Mouse (Mus musculus) MEL (cell line): ENCODE results near the gene Cacna1c. TPM values are rescaled to one million over a fixed set of nuclear protein-coding genes. Genes with fewer than 3 reads are reported as not detected.

Experiments
- DNase-seq: peaks from one replicate; pipeline ENCODE4 v3.0.0; 2011; ENCODE audit warnings: low read depth, low spot score
- H3K27ac ChIP-seq: 2 replicates; pipeline ENCODE4 v1.5.1; 2012; ENCODE audit warnings: low read depth, mild to moderate bottlenecking, control low read depth, low read length, moderate library complexity; ENCODE audit not compliant: control insufficient read depth
- H3K27me3 ChIP-seq, 2 experiments: fragments of 150-350 bp in 1 of 2; sonication (generic) in 1 of 2; 2 replicates each; pipeline ENCODE4 v1.6.1; 2012; ENCODE audit warnings: low read length in 2 of 2, mild to moderate bottlenecking in 2 of 2, improper control_type of control experiment in 1 of 2, moderate library complexity in 1 of 2; ENCODE audit not compliant: insufficient read depth in 2 of 2, control insufficient read depth in 1 of 2
- H3K36me3 ChIP-seq, 2 experiments: 2 replicates each; pipeline ENCODE4 v1.6.1; 2012 to 2014; ENCODE audit warnings: low read length in 2 of 2, improper control_type of control experiment in 1 of 2, inconsistent platforms in 1 of 2, mild to moderate bottlenecking in 1 of 2; ENCODE audit not compliant: insufficient read depth in 2 of 2, control insufficient read depth in 1 of 2
- H3K4me1 ChIP-seq, 2 experiments: fragments of 150-350 bp in 1 of 2; sonication (generic) in 1 of 2; 2 replicates each; pipeline ENCODE4 v1.6.1; 2012; ENCODE audit warnings: low read length in 2 of 2, improper control_type of control experiment in 1 of 2, mild to moderate bottlenecking in 1 of 2; ENCODE audit not compliant: insufficient read depth in 2 of 2, control insufficient read depth in 1 of 2
- H3K4me3 ChIP-seq, 2 experiments: fragments of 150-350 bp in 1 of 2; sonication (generic) in 1 of 2; 2 replicates each; pipeline ENCODE4 v1.5.1; 2012; ENCODE audit warnings: low read depth in 2 of 2, low read length in 2 of 2, mild to moderate bottlenecking in 2 of 2, moderate library complexity in 2 of 2, control low read depth in 1 of 2, improper control_type of control experiment in 1 of 2; ENCODE audit not compliant: control insufficient read depth in 1 of 2, insufficient read depth in 1 of 2
- H3K79me2 ChIP-seq: 2 replicates; pipeline ENCODE4 v1.6.1; 2012; ENCODE audit warnings: mild to moderate bottlenecking, low read length, moderate library complexity; ENCODE audit not compliant: control insufficient read depth, poor library complexity, insufficient read depth
- H3K9ac ChIP-seq: 2 replicates; pipeline ENCODE4 v1.6.1; 2012; ENCODE audit warnings: low read depth, mild to moderate bottlenecking, control low read depth, low read length, moderate library complexity; ENCODE audit not compliant: control insufficient read depth, poor library complexity, severe bottlenecking
- H3K9me3 ChIP-seq: fragments of 150-350 bp; sonication (generic); replicated peaks from 2 replicates; pipeline ENCODE4 v1.6.1; 2012; ENCODE audit warnings: mild to moderate bottlenecking, low read length, improper control_type of control experiment, moderate library complexity; ENCODE audit not compliant: insufficient read depth
- CHD1 ChIP-seq: IDR thresholded peaks from 2 replicates; pipeline ENCODE4 v1.6.1; 2012; ENCODE audit warnings: low read depth, mild to moderate bottlenecking, inconsistent platforms, low read length, improper control_type of control experiment
- CTCF ChIP-seq, 3 experiments: IDR thresholded peaks in 2 of 3; conservative IDR thresholded peaks in 1 of 3; 2 replicates each; pipeline ENCODE4 v1.5.1; 2011 to 2012; ENCODE audit warnings: low read length in 3 of 3, low read depth in 2 of 3, mild to moderate bottlenecking in 2 of 3, improper control_type of control experiment in 1 of 3, inconsistent platforms in 1 of 3, mixed read lengths in 1 of 3, moderate library complexity in 1 of 3; ENCODE audit not compliant: control insufficient read depth in 1 of 3, insufficient read depth in 1 of 3, poor library complexity in 1 of 3, severe bottlenecking in 1 of 3
- E2F4 ChIP-seq: IDR thresholded peaks from 2 replicates; pipeline ENCODE4 v1.6.1; 2011; ENCODE audit warnings: low read depth, low read length, improper control_type of control experiment, borderline replicate concordance
- EP300 ChIP-seq, 2 experiments: IDR thresholded peaks; 2 replicates each; pipeline ENCODE4 v1.6.1; 2011; ENCODE audit warnings: improper control_type of control experiment in 2 of 2, low read length in 2 of 2, low read depth in 1 of 2, mild to moderate bottlenecking in 1 of 2
- GABPA ChIP-seq: IDR thresholded peaks from 2 replicates; pipeline ENCODE4 v1.6.1; 2012; ENCODE audit warnings: low read depth, mild to moderate bottlenecking, inconsistent platforms, low read length, improper control_type of control experiment, moderate library complexity
- HCFC1 ChIP-seq: IDR thresholded peaks from 2 replicates; pipeline ENCODE4 v1.6.1; 2012; ENCODE audit warnings: low read depth, mild to moderate bottlenecking, inconsistent platforms, low read length, improper control_type of control experiment, moderate library complexity
- KAT2A ChIP-seq: conservative IDR thresholded peaks from 2 replicates; pipeline ENCODE4 v1.6.1; 2012; ENCODE audit warnings: low read depth, low read length, improper control_type of control experiment, inconsistent platforms
- MAFK ChIP-seq: IDR thresholded peaks from 2 replicates; pipeline ENCODE4 v1.6.1; 2011; ENCODE audit warnings: low read depth, mild to moderate bottlenecking, low read length, improper control_type of control experiment, borderline replicate concordance
- MEF2A ChIP-seq: IDR thresholded peaks from 2 replicates; pipeline ENCODE4 v1.6.1; 2014; ENCODE audit warnings: low read depth, mild to moderate bottlenecking, inconsistent platforms, low read length, improper control_type of control experiment; ENCODE audit not compliant: poor library complexity, insufficient replicate concordance, severe bottlenecking; ENCODE audit errors: extremely low read depth
- MXI1 ChIP-seq: IDR thresholded peaks from 2 replicates; pipeline ENCODE4 v1.6.1; 2011; ENCODE audit warnings: mild to moderate bottlenecking, low read depth, low read length, improper control_type of control experiment
- MYC ChIP-seq: IDR thresholded peaks from 2 replicates; pipeline ENCODE4 v1.6.1; 2011; ENCODE audit warnings: low read depth, mild to moderate bottlenecking, low read length, improper control_type of control experiment, moderate library complexity
- NELFE ChIP-seq: IDR thresholded peaks from 2 replicates; pipeline ENCODE4 v1.6.1; 2011; ENCODE audit warnings: low read depth, low read length, improper control_type of control experiment
- SMC3 ChIP-seq: IDR thresholded peaks from 2 replicates; pipeline ENCODE4 v1.6.1; 2011; ENCODE audit warnings: low read depth, low read length, improper control_type of control experiment
- USF2 ChIP-seq, 2 experiments: IDR thresholded peaks; 2 replicates each; pipeline ENCODE4 v1.6.1; 2011 to 2012; ENCODE audit warnings: improper control_type of control experiment in 2 of 2, low read length in 2 of 2, borderline replicate concordance in 1 of 2, inconsistent platforms in 1 of 2, low read depth in 1 of 2, mild to moderate bottlenecking in 1 of 2; ENCODE audit not compliant: insufficient read depth in 1 of 2
- ZC3H11A ChIP-seq: IDR thresholded peaks from 2 replicates; pipeline ENCODE4 v1.6.1; 2012; ENCODE audit warnings: low read depth, mild to moderate bottlenecking, inconsistent platforms, low read length, improper control_type of control experiment
- polyA plus RNA-seq, 2 experiments: library from polyadenylated mRNA; stranded (reverse) in 1 of 2; unstranded in 1 of 2; fragments of >175 nt in 1 of 2; fragments of >200 nt in 1 of 2; gene quantifications; 2 replicates each; pipeline versions ENCODE4 v1.2.1 to v1.2.4; 2012; ENCODE audit warnings: low replicate concordance in 2 of 2, low read depth in 1 of 2; ENCODE audit not compliant: insufficient read length in 2 of 2, insufficient read depth in 1 of 2, missing spikeins in 1 of 2
- total RNA-seq: library from RNA; depleted of rRNA; stranded (reverse); fragments of 300-350 nt; gene quantifications from 2 replicates; pipeline ENCODE4 v1.2.3, GENCODE M21; 2012

Gene Cacna1c
- total and polyA plus RNA-seq, 3 experiments = 3.4 to 4.4 TPM; not detected in 1

GRCm38 (mm10) chr6:118737078-118737477 is 459.1 kb downstream of the Cacna1c start (continued):
- TF ChIP-seq ZC3H11A = no peak
- TF ChIP-seq NELFE = no peak
- no peak for TF ChIP-seq SMC3
- no peak for TF ChIP-seq MEF2A
- TF ChIP-seq GABPA = no peak
- TF ChIP-seq EP300 (IDR thresholded peaks at IDR 0.05; ENCODE audit: low read depth in 1 of 2, low read length in 2 of 2) = no peak
- TF ChIP-seq MAFK = no peak
- TF ChIP-seq CTCF (IDR thresholded peaks at IDR 0.05 in 2 of 3, conservative IDR thresholded peaks at IDR 0.05 in 1 of 3; ENCODE audit: control insufficient read depth in 1 of 3, insufficient read depth in 1 of 3, low read depth in 2 of 3, low read length in 3 of 3, poor library complexity in 1 of 3, severe bottlenecking in 1 of 3) = no peak
- 0 out of 2 replicates have a peak, but pooled peaks have one; percentile 32 for TF ChIP-seq MYC
- TF ChIP-seq MXI1 = peak; percentile 57; the same call in 1 of the 2 replicates

- Histone ChIP-seq H3K27ac (no peak overlapping the region), H3K27me3 (no peaks in the 10 kb centered on the region), H3K4me3 (no peak overlapping the region), H3K79me2 (no peaks in the 10 kb centered on the region), H3K9me3 (no peaks in the 10 kb centered on the region), H3K4me1 (peaks cover 0 to 3% of the 10 kb centered on the region in 2 experiments; a peak in 1 of 4 replicates), H3K9ac (no peak overlapping the region), H3K36me3 (no peaks in the 10 kb centered on the region; a peak in 1 of 4 replicates)
- TF ChIP-seq SMC3 (no peak), MAFK (no peak), HCFC1 (no peak), MXI1 (no peak), USF2 (IDR thresholded peaks at IDR 0.05; ENCODE audit: borderline replicate concordance in 1 of 2, insufficient read depth in 1 of 2, low read depth in 1 of 2, low read length in 2 of 2) (no peak), CHD1 (no peak), E2F4 (no peak)
- no peak for DNase-seq
These were observed 459.7 kb downstream of the Cacna1c start for GRCm38 (mm10) chr6:118736491-118736890.

GRCm38 (mm10) chr6:118735145-118735544 is 461.1 kb downstream of the Cacna1c start:
- Histone ChIP-seq H3K9me3 (no peaks in the 10 kb centered on the region), H3K79me2 (no peaks in the 10 kb centered on the region), H3K4me3 (no peak overlapping the region), H3K27me3 (no peaks in the 10 kb centered on the region), H3K27ac (no peak overlapping the region), H3K4me1 (peaks cover 0 to 3% of the 10 kb centered on the region in 2 experiments; a peak in 1 of 4 replicates), H3K36me3 (no peaks in the 10 kb centered on the region; a peak in 1 of 4 replicates), H3K9ac (no peak overlapping the region)
- TF ChIP-seq HCFC1 (no peak), KAT2A (no peak)
- no peak for DNase-seq
